Mouse (Mus musculus): ENCODE measurements around the gene Mlxip.

The Mlxip gene

DNA sequence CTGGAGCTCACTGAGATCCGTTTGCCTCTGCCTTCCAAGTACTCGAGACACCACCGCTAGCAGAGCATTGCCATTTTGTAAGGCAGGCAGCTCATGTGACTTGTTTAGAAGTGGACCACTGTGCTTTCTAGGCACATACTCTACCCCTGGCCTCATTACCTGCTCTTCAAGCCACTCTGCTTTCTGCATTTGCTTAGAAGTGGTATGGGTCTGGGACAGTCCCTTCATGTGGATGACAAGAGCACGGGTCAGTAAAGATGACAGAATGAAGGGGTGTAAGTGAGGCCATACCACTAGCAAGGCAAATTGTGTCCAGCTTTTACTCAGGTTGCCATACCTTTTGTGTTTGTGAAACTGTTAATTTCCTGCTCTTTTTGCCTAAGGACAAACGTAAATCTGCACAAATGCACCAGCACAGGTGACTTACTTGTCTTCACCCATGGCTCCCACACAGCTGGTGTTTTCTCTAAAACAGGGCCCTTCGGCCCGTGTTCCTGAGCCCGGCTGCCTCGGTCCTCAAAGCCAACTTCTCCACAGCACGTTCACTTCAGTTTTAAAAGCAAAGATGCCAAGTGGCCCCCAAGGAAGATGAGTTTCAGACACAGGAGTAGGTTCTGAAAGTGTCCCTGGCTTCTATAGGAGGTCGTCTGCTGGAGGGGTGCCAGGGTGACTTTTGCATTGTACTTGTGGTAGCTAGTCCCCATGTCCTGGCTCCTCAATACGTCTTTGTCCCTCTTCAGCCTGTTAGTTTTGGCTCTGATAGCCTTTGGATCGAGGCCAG is 37.1 kb downstream of the Mlxip start:
- in situ Hi-C loops (cut with MseI, MboI) = loop anchor here in 1 of 2 experiments (10.0 kb wide), 1 partner anchor 57 kb away; no protein-coding TSS in a partner anchor

DNA sequence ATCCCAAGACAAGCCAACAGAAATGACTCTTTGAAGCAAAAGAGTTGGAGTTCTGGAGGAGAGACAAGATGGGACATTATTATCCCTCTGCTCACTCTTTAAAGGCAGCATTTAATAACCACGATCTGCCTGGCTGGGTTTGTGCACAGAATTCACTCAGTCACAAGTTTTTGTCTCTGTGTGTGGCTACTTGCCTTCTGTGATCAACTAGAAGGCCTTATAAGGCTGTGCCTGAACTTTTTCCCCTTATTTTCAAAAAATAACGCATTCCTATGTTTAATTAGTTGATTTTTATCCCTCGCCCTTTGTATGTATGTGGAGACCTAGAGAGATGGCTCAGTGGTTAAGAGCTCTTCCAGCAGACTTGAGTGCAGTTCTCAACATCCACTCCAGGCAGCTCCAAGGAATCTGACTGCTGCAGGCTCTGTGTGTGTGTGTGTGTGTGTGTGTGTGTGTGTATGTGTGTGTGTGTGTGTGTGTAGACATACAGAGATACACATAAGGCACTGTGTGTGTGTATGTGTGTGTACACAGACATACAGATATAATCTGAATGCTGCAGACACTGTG is 37.8 kb downstream of the Mlxip start:
- in situ Hi-C loops (cut with MseI, MboI) = loop anchor here in 1 of 2 experiments (10.0 kb wide), 1 partner anchor 58 kb away; no protein-coding TSS in a partner anchor

DNA sequence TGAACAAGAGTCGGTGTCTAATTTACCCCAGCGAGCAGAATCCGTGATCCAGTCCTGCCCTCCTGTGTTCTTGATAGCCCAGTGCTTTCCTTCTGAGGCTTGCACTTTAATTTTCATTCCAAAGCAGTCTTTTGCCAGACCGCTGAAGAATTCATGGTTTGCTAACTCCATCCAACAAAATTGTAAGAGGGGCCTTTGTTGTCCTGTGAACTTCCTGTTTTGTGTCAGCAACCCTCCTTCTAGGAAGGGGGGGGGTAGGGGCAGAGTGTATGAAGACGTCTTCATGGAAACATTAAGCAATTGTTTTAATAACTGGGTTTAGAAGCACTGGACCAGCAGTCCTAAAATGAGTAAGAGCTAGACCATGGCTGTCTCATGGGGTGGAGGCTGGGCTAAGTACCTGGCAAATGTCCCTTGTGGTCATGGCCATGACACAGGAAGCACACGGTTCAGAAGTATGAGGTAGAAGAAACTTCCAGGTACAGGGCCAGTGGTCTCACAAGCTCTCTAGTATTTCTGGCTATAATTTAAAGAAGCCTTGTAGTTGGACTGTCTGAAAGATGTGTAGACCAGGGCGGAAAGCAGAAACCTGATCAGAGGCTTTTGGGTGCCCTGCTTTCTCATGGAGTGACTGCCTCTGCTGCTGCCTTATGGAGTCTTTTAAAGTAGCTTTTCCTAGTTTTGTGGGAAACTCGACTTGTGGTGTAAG is 41.6 kb downstream of the Mlxip start:
- in situ Hi-C loops (cut with MseI, MboI) = loop anchor here in 1 of 2 experiments (10.0 kb wide), 1 partner anchor 61 kb away; no protein-coding TSS in a partner anchor

DNA sequence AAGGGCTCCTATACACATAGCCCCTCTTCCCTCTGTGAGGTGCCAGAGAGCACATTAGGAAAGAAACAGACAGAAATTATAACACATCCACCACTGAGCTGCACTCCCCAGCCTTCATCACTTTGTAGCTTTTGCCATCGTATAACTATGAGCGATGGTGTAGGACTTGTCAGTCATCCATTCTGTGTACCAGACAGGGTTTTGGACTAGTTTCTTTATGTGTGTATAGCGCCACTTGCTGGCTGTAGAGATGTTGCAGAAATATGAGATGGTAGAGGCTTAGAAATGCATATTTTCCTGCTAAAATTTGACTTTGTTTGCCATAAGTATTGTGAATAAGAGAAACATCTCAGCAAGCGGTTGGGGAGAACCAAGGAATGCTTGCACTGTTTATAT is 42.2 kb downstream of the Mlxip start:
- in situ Hi-C loops (cut with MseI, MboI) = loop anchor here in 1 of 2 experiments (10.0 kb wide), 1 partner anchor 62 kb away; no protein-coding TSS in a partner anchor

DNA sequence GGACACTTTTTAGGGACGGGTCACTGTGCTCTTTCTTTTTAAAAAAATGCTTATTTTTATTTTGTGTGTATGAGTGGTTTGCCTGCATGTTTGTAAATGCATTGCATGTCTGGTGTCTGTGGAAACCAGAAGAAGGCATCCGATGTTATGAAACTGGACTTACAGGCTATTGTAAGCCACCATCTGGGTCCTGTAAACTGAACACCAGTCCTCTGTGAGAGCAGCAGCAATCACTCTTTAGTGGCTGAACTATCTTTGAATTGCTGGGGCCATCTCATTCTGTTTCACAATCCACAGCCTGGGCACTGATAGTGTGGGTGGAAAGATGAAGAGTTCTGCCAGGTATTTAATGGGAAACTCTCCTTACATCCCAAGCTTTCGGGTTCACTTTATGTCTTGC is 43.8 kb downstream of the Mlxip start:
- in situ Hi-C loops (cut with MseI, MboI) = loop anchor here in 1 of 2 experiments (10.0 kb wide), 1 partner anchor 64 kb away; no protein-coding TSS in a partner anchor

DNA sequence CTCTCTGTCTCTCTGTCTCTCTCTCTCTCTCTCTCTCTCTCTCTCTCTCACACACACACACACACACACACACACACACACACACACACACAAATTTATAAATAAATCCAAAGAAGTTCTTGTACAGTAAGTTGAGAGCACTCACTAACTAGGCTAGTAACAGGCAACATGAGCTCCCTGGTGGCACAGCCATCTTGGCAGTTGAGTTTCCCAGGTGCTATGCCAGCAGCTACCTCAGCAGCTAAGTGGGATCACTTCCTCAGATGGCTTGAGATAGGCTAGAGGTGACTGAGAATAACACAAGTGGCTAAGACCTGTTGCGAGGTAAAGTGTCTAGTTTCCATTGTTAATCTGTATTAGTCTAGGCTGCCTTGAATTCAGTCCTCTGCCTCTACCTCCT is 44.7 kb downstream of the Mlxip start:
- in situ Hi-C loops (cut with MseI, MboI) = loop anchor here in 1 of 2 experiments (10.0 kb wide), 1 partner anchor 65 kb away; no protein-coding TSS in a partner anchor

DNA sequence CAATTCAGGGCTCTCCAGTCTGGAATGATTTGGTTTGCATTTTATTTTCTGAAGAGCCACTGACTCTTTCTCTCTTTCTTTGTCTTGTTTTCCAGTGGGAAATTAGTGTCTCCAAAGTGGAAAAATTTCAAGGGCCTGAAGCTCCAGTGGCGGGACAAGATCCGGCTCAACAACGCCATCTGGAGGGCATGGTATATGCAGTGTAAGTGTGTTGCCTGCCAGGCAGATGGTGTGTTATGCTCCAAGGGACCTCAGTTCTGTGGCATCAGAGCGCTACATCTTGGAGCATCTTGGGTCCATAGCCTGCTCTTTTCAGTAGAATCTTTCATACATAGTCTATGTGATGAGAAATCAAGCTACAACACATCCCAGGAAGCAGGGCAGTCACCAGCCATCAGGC is 45.3 kb downstream of the Mlxip start:
- in situ Hi-C loops (cut with MseI, MboI) = loop anchor here (5.0 to 10.0 kb wide), 2 partner anchors 65 to 68 kb away; no protein-coding TSS in a partner anchor

DNA sequence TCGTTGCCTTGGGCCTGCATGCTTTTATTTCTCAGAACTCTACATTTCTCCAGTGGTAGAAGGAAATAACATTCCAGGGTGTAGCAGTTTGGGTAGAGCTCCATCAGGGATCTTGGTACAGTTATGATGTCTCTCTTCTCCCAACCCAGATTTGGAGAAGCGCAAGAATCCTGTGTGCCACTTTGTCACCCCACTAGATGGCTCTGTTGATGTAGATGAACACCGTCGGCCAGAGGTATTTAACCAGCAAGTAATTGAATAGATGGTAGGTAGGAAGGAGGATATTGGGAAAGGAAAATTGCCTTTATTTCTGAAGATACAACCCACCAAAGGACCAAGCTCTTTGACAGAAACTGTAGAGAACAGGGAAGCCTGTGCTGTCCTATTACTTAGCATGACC is 46.1 kb downstream of the Mlxip start:
- in situ Hi-C loops (cut with MseI, MboI) = loop anchor here in 1 of 2 experiments (5.0 kb wide), 1 partner anchor 68 kb away; no protein-coding TSS in a partner anchor

DNA sequence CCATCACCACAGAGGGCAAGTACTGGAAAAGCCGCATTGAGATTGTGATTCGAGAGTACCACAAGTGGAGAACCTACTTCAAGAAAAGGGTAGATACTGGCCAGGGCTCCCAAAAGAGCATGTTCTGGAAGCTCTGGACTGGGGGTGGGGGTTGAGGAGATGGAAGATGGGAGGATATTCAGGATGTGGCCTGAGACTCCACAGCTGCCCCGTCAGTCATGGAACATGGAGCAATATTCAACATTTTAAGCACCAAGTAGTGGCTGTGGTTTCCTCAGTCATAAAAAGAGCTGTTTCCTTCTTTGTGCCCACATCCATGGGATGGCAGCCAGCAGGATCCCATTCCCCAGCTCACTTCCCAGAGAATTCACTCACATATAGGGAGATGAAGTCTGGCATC is 47.7 kb downstream of the Mlxip start:
- in situ Hi-C loops (cut with MseI, MboI) = loop anchor here in 1 of 2 experiments (5.0 kb wide), 1 partner anchor 70 kb away; no protein-coding TSS in a partner anchor

DNA sequence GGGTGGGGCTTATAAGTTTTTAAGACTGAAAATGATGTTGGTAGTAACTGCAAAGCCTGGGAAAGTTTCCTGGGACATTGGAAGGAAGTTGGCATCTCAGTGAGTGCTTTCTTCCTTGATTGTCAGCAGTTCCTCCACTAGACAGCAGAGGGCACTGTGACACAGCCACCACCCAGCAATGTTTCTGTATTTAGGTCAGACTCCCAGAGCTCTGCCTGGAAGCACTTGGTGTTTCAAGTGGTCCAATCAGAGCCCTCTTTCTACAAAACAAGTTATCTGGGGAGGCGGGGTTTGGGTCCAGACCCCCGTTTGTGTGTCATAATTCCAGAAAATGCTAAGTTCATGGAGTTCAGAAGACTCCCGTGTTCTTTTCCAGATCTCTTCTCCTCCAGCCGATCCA is 49.5 kb downstream of the Mlxip start:
- in situ Hi-C loops (cut with MseI, MboI) = loop anchor here in 1 of 2 experiments (5.0 kb wide), 1 partner anchor 72 kb away; no protein-coding TSS in a partner anchor

DNA sequence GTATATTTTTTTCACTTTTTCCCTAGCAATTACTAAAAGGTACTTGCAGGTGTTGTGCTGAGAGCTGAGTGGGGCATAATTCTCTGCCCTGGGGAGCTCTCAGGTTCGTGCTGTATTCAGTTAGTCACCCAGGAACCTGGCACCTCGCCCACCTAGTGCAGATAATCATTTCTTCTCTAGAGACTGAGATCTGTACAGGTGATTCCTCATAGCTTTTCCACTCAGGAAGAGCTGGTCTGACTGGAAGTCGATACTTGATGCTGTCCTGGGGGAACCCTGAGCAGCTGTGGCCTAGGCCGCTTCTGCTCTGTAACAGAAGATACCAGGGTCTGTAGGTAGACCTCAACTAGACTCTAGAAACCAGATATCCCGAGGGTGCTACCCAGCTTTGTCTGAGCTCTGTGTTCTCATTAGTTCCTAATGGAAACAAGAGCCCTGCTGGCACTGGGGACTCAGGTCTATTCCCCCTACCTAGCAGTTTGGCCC is 50.3 kb downstream of the Mlxip start:
- in situ Hi-C loops (cut with MseI, MboI) = loop anchor here in 1 of 2 experiments (5.0 kb wide), 2 partner anchors 52 to 73 kb away; no protein-coding TSS in a partner anchor

DNA sequence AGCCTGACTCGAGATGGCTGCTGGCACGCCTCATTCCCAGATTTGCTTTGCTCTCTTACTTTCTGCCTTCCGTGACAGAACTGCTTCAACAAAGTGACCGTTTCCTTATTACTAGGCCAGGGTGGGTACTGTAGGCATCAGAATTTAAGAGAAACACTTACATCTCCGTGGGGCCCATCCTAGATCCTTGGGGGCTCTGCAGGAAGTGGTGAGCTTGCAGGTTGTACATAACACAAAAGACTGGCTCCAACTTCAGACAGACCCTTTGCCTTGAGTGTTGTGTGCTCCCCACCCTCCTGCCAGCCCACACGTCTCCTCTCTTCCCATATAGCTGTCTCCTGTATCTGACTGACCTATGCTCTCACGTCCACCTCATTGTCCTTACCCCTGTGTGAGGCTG is 57.3 kb downstream of the Mlxip start:
- in situ Hi-C loops (cut with MseI, MboI) = loop anchor here in 1 of 2 experiments (5.0 kb wide), 1 partner anchor 45 kb away; no protein-coding TSS in a partner anchor

DNA sequence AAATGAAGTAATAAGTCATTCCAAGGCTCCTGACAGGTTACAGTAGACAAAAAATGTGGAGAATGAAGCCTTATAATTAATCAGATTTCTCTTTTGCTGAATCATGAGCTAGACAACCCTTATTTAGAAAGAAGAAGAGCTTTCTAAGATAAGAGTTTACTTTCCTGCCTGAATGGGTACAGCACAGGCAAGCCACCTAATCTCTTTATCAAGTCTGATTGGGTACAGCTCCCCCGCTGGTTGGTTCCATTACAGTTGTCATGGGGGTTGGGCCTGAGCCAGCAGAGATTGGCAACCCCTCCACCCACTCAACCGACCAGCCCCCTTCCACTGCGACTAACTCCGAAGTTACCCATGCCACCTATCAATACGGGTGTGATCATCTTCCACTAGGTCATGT is 66.8 kb downstream of the Mlxip start:
- in situ Hi-C loops (cut with MseI, MboI) = no loop called here

DNA sequence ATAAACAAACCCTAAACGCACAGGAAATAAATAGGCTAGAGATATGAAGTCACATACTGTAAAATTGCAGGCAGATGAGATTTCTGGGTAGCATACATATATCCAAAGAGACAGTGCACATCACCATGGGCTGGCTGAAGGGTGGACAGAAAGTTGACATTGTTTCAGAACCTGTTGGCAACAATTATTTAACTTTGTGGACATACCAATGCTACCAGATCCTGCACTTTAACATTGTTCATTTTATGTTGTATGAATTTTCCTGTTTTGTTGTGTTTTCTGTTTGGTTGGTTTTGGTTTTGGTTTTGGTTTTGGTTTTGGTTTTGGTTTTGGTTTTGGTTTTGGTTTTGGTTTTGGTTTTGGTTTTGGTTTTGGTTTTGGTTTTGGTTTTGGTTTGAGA is 70.0 kb downstream of the Mlxip start:
- in situ Hi-C loops (cut with MseI, MboI) = no loop called here

DNA sequence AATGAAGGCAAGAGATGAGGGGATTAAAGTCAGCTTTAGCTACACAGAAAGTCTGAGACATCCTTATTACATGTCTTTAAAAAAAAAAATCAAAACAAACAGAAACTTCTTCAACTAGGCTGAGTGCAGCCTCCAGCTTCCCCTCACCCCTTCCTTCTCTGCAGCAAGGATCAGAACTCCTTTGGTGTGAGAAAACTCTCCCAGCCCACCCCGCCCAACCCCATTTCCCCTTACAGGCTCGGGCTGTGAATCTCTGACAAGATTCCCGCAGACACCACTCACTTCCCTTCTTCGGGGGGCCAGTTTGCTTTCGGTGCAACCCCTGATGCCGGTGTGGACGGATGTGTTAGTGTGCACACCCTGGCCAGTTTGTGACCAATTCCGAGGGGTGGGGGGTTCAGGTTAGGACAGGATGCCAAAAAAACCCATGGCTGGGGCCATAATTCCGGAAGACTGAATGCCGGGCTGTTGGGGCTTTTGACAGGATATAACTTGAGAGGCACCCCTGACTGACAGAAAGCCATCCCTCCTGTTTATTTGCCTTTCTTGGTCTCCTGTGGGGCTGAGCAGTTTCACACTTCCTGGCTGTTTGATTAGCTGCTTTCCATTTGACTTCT is 76.3 kb downstream of the Mlxip start:
- in situ Hi-C loops (cut with MseI, MboI) = no loop called here

DNA sequence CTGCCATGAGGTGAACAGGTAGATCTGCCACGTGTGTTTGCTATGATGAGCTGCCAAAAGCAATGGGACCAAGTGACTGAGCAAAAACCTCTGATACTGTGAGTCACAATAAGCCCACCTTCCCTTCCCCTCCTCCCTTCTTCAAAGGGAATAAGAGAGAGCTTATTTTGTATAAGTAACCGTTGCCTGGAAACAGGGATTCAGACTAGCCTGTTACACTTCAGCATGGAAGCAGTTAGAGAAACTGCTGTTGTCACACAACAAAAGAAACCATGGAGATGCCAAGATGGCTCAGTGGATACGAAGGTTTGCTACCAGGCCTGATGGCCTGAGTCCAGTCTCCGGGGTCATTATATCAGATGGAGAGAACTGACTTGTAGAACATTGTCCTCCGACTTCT is 79.2 kb downstream of the Mlxip start:
- in situ Hi-C loops (cut with MseI, MboI) = no loop called here

DNA sequence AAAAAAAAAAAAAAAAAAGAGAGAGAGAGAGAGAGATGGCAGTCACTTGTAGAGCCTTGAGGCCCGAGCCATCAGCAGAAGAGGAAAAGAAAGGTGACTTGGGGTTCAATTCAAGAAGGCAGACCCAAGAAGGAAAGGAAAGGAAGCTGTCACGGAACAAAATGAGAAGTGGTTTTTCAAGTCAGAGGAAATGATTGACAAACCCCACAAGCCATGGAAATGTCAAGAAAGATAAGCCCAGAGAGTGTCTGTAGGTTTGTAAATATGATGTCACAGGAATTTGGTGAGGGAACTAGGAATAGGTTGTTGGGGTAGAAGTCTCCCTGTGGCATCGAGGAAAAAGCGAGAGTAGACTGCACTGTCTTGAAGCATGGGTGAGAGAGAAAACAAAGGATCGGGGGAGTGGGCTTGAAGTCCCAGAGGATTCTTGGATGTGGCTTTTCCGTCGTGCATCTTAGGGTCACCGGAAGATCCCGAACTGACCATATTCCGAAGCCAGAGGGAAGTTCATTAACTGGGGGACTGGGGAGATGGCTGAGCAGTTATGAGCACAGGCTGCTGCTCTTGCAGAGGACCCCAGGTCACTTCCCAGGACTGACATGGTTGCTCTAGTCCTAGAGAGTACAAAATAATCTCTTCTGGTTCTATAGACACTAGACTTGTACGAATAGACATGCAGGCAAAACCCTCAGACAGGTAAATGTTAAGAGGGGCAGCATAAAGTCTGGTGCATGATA is 93.2 kb downstream of the Mlxip start:
- in situ Hi-C loops (cut with MseI, MboI) = no loop called here

DNA sequence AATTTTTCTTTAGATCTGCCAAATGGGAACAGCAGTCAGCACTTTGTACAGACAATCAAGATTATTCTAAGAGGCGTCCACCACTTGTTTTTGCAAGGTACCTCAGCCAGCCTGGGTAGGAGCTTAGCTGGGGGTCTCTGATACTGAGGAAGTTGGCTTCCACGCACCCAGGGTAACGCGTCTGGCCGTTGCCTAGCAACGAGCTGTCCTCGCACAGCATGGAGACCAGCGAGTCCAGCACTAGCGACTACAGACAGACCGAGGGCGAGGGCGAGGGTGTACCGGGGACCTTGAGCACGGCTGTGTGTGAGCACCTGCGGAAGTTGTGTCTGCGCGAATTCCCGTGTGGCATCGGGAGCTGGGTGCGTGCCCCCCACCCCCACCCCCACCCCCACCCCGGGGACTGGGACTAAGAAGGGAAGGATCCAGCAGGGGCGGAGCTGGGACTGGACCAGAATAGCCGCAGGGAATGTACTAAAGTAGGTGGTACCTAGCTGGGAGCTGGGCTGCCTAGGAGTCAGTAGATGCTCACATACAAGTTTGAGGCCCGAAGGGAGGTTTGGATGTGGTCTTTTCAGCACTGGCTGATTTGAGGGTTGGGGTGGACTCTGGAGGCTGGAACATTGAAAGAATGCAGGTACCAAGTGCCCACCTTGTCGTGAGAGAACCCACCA is 94.7 kb downstream of the Mlxip start, which contains the start of the genes Lrrc43 and Il31:
Lrrc43 (plus strand) TSS at position 194 of the 674 bp plus-strand sequence.
Il31 (minus strand) TSS at position 378 of the 674 bp plus-strand sequence.
- in situ Hi-C loops (cut with MseI, MboI) = no loop called here

DNA sequence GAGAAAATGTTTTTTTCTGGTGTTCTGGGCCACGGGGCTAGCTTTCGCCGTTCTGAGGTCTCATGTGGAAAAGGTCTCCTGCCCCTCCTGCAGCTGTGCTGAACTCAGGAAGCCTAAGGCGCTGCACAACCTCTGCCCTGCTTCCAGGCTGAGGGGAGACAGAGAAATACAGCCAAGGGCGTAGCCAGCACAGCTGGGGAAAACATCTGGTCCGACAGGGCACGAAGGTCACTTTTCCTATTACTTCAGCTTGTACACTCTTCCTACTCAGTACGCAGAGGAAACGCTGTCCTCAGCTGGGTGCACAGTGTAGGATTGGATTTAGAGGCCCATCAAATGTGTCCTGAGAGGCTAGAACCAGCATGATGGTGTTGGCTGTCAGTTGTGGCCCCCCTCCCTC is 95.3 kb downstream of the Mlxip start:
- in situ Hi-C loops (cut with MseI, MboI) = no loop called here

DNA sequence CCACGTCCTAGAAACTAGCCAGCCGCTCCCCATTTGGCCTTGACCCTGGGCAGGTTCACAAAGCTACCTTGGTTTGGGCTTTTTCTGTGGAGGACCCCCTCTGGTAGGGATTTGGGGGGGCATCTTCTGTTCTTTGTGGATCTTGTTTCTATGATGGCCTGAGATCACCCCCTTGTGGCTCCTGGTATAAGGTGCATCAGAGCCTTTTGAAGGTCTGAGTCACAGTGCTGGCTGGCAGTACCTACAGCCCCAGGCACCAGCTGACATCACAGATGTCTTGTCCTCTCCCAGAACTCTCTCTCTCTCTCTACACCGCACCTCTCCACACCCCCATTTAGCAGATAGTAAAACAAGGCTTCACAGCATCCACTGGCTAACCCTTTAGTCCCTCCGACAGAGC is 105.1 kb downstream of the Mlxip start:
- in situ Hi-C loops (cut with MseI, MboI) = loop anchor here (5.0 kb wide), 2 partner anchors 47 to 52 kb away; no protein-coding TSS in a partner anchor

Measured in mouse trophoblast stem cell (cell line).